In genomic region chrX:94100561-94100960, GRCm38 (mm10) we compare ENCODE assay signal across 14 mouse cellular contexts. TPM values are rescaled to one million over a fixed set of nuclear protein-coding genes. Genes with fewer than 3 reads are reported as not detected.
A peak's percentile ranks its signal among the peaks of the same experiment; 100 is the strongest.
DNase-seq lines count a peak whose midpoint lies in the region; TF ChIP-seq lines count a peak whose summit lies in the region.
"Had no signal": no experiment of that assay in that cellular context is flagged by ENCODE, and none has a peak within 500 bp of the region (broad histone marks: within the 10 kb centered on the region; RNA-seq: fewer than 3 reads in every experiment).

No protein-coding gene starts in this region.

- peak; percentile 59 for DNase-seq in gastrocnemius, postnatal 10 days
- DNase-seq in gastrocnemius, postnatal 14 days = no peak
- peak; percentile 34 to 84 for DNase-seq in gastrocnemius, postnatal 4 days (ENCODE audit: low spot score in 2 of 2)
- no peak for DNase-seq in gastrocnemius, adult 2 months
- DNase-seq: adrenal gland, adult 2 months; adrenal gland, adult 8-10 months; adrenal gland, postnatal 10 days; adrenal gland, postnatal 14 days; adrenal gland, postnatal 25 days; adrenal gland, postnatal 36 days; B cell, adult 2 months; cerebellum, adult 11 months; cerebellum, adult 11-12 months; cerebellum, adult 18-20 months had no signal

- no peak overlapping the region for H3K27ac ChIP-seq in gastrocnemius, adult 2 months

- intact Hi-C loops in gastrocnemius, postnatal 14 days (cut with DNase I; ENCODE audit: low total_unique reads) = no loop called here
- intact Hi-C loops in gastrocnemius, adult 2 months (cut with DNase I) = no loop called here

- no peak overlapping the region for H3K4me3 ChIP-seq in gastrocnemius, adult 2 months

- no peak for TF ChIP-seq CTCF in gastrocnemius, adult 2 months (IDR thresholded peaks at IDR 0.05)

RNA-seq across cellular contexts. Expression of gene Zfx, which starts 22.9 kb away (rescaled TPM):
- total RNA-seq in gastrocnemius, postnatal 10 days (2021) = 10 to 100 TPM; 25.5 to 27.3 TPM
- total RNA-seq in gastrocnemius, postnatal 14 days (2021) = 10 to 100 TPM; 19.6 to 21.0 TPM
- 10 to 100 TPM; 32.2 to 38.0 TPM for total RNA-seq in gastrocnemius, postnatal 4 days (2021)
- total RNA-seq in gastrocnemius, adult 2 months (2021) = 10 to 100 TPM; 17.9 to 23.4 TPM

Comparison
In these comparisons a context has a peak if more than half of its experiments do, and no peak if none do; other contexts are left out.
1. DNase-seq: peak in gastrocnemius, postnatal 10 days (single experiment) and gastrocnemius, postnatal 4 days (2 of 2); none in gastrocnemius, postnatal 14 days (single experiment) and gastrocnemius, adult 2 months (single experiment).